Mouse (Mus musculus) brain, adult 2 months (tissue): Measurements from ENCODE around the gene Nav2.

ENCODE experiments used
- DNase-seq: peaks from one replicate; pipeline ENCODE4 v3.0.0; 2011; ENCODE audit warnings: low read depth, low spot score

Gene Nav2

DNA sequence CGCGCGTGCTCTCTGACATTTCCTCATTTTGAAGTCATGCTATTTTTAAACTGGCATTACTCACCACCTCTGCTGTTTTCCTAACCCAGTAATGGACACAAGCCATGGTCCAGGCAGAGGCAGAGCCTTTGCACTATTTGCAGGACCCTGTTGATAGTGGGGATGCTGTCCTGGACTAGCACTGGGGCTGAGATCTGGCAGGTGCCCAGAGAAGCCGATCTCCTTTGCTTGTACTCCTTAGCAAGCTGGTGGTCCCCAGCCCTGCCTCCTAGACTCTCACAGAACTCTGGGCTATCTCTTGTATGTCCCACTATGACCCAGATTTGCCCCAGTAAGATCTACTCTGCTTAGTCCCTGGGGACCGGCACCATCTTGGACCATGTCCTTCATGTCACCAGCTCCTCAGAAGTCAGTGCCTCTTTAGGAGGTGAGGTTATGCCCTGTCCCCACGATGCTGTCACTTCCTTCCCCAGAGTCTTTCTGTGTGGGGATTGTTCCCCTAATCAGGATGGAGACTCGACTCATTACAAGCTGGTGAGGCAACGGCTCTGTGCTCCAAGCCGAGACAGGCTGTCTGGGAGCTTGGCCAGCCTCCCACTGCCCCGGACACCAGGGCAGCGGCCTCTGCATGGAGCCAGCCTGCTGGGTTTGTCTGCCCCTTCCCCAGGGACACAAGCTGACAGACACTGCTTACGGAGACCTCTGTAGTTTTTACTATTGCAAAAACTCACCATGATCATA lies 250.3 kb downstream of the Nav2 start:
- peak; percentile 70 for DNase-seq

DNA sequence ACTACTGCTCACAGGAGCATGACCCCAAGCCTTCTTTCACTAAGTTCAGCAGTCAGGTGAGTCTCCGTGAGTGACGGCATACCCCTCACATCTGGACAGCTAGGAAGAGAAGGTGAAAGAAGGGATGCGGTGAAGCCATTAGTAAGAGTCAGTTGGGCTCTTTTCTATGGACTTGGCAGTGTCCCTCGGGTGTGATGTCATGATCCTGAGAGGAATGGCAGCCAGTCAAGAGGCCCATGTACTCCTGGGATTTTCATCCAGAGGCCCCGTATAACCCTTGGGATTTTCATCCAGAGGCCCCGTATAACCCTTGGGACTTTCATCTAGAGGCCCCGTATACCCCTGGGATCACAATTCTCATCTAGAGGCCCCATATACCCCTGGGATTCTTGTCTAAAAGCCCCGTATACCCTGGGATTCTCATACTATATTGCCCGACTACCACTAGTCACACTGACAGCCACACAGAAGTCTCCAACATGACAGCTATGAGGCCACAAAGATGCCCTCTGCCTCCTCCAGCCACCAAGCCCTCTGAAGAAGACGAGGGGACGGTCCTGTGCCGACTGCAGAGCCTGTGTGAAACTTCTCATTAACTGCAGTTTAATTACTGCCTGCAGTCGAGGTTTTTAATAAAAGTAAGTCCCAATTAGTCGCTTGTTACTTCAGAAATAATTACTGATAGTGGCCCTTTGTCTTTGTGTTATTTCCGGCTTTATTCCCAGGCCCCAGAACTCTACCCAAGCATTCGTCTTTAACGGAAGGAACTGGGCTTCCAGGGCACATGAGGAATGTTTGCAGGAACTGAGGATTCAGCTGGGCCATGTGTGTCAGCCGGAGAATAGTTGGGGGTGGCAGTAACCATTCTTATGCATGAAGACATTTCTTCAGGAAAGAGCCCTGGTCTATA lies 251.4 kb downstream of the Nav2 start:
- DNase-seq: no peak

GRCm38 (mm10) chr7:49162079-49162478 lies 253.6 kb downstream of the Nav2 start:
- no peak for DNase-seq

- DNase-seq: peak; percentile 53
Measured at GRCm38 (mm10) chr7:49163789-49164188, 255.3 kb downstream of the Nav2 start.

- no peak for DNase-seq
Measured at GRCm38 (mm10) chr7:49164868-49165267, 256.4 kb downstream of the Nav2 start.

DNA sequence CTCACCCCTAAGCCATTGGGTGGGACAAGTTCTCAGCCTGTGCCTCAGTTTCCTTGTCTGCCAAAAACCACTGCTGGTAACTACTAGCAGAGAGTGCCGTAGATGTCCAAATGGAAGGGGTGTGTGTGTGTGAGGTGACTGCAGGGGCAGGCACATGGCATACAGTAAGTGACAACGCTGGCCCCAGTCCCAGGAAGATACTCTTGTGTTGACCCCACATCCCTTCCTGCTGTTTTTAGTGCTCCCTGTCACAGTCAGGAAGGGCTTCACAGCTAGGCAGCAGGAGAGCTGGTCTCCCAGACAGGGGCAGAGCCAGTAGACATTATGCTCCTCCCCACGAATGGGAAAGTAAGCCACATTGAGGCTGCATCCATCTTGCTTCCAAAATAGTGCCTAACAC lies 264.4 kb downstream of the Nav2 start:
- no peak for DNase-seq

DNA sequence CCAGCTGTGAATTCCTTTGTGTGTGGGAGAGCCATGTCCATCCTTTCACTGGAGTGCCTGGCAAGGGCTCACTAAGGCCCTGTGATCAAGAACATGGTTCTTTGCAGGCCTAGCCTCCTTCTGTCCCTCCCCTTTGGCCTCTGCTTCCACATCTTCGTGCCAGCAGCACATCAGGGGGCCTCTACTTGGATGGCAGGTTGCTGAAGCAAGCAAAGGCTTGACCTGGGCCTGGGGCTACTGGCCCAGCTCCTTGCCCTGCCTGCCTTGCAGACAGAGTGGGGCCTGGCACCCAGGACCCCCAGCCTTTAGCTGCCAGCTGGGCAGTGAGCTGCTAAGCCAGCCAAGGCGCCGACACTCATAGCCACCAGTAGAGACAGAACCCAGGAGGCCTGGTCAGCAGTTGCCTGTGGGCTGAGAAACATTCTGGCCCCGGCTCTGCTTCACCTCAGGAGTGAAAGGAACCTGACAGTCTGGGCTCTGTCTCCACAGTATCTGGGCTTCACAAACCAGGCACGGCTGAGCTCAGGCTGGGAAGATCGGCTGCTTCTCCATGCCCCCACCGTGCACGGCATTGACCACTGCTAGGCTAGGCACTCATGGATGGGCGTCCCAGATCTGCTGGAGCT lies 267.4 kb downstream of the Nav2 start:
- DNase-seq: peak; percentile 71

GRCm38 (mm10) chr7:49176590-49177201 lies 268.2 kb downstream of the Nav2 start:
- peak; percentile 61 for DNase-seq

- DNase-seq: no peak
Measured at GRCm38 (mm10) chr7:49178217-49178616, 269.7 kb downstream of the Nav2 start.

DNA sequence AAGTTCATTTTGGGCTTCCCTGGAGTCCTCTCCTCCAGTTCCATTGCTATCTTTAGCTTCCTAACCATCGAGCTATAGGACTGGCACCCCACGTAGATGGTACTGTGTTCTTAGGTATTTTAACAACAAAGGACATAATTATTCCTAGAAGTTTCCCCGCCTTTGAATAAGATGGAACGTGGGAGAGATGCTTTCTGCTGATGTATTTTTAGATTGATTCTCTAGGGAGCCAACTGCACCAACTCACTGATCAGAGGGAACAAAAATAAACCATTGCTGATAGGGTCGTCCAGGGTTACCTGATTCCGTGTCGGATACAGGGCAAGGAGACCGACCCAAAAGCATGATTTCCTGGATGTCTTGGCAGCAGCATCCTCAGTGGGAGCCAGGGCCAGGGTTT lies 272.5 kb downstream of the Nav2 start:
- peak; percentile 69 for DNase-seq

GRCm38 (mm10) chr7:49182427-49182826 lies 273.9 kb downstream of the Nav2 start:
- DNase-seq: peak; percentile 86

DNA sequence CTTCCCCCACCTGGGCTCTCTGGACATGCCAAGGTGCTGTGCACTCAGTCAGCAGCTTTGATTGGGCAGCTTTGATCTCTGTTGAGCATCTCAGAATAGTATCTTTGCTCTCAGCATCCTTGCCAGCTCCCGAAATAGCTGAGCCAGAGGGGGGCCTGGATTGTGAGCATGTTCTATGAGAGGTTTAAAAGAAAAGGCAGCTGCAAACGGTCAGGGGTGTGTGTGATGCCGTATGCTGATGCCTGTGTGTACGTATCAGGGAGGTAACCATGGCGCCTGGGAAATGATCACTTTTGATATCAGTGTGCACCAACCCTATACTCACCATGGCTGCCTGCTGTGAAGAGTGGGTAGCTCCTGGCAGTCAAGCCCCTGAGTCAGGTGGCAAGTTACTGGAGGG lies 275.2 kb downstream of the Nav2 start:
- DNase-seq: peak; percentile 89

GRCm38 (mm10) chr7:49185991-49186390 lies 277.5 kb downstream of the Nav2 start:
- DNase-seq: no peak

DNA sequence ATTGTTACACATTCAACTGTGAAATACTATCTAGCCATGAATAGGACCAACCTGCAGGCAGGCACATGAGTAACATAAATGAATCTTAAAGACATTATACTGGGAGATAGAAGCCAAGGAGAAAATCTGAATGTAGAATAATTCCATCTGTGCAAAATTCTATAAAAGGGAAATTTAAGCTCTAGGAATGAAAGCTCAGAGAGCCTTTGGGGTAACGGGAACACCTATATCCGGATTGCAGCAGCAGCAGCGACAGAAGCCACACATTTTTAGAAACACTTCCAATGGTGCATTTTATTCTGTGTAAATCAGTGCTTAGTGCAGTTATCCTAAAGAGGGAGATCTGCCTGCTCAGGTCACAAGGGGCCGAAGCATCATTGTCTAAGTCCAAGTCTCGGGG lies 280.8 kb downstream of the Nav2 start:
- peak; percentile 85 for DNase-seq

DNA sequence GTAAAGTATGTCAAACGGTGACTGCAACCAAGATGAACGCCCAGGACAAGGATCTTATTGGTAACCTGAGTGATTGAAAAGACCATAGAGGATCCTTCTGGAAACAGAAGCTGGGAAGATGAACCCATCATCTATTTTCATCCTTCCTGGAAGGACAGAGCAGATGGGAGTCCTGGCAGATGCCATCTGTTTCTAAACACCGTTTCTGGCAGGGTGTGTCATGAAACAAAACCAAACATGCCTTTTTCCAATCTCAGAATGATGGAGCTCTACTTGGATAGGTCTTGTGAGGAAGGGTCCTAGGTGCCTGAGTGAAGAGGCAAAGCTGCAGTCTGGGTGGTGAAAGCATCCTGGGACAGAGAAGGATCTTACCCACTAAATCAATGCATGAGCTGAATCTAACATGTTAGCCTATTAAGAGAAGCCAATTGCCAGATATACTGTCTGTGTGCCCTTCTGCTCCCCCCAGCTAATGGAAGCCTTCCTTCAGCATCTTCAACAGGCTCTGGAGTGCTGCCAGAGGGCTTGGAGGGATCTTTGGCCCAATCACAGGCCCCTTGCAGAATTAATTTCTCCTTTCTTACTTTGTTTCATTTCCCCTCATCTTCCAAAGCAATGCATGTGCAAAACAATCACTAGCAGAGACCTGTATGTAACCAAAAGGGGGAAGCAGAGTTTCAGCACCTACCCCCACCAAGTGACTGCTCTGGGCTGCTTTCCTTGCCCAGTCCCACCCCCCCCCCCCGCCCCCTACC lies 281.9 kb downstream of the Nav2 start:
- DNase-seq: peak; percentile 95

DNA sequence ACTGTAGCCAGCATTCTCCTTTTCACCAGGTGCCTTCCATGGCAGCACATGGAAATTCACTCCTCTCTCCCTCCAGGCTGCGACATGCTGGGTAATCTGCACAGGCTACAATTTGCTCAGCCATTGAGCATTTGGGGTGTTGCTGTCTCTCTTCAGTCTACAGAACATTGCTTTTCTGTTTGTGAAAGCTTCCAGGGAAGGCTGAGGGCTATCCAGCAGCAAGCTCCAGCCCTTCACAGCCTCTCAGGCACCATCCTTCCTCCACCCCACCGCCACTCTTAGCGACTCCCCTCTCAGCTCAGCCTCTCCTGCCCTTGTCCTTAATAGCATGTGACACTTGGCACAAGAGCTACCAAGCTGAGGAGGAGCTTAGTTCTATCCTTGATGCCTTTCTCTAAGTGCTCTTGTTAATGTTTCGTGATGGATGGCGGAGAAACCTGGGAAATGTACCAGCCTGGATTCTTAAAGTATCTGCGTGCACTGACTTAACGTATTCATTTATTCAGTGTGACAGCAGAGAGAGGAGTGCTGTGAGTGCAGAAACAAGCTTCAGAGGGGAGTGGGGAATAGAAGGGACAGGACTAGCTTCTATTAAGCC lies 282.7 kb downstream of the Nav2 start:
- peak; percentile 78 for DNase-seq

DNA sequence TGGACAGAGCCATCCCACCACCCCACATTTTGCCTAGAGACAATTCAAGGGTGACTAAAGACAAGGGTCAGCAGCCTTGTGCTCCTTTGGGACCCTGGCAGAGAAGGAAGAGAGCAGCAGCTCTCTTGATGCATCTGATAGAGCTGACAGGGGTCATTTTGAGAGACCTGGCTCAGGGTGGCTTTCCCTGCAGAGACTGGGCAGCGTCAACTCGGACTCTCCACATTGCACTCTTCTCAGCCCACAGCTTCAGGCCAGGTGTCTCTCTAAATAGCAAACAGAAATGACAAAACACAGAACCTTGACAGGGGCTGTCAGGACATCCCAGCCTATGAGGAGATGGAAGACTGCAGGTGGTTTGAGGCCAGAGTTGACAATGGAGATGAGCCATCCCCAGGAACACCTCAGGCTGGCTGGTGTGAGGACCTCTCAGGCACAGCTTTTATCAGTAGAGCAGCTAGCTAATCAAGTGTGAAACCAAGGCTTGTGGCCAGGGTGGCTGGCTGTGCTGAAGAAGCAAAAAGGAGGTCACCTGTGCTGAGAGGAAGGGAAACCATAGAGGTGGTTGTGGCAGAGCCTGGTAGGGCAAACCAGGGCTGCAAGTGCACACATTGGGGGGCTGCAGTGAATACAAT lies 283.7 kb downstream of the Nav2 start:
- no peak for DNase-seq

GRCm38 (mm10) chr7:49195711-49196147 lies 287.2 kb downstream of the Nav2 start:
- DNase-seq: peak; percentile 71

GRCm38 (mm10) chr7:49199366-49199765 lies 290.9 kb downstream of the Nav2 start:
- peak; percentile 84 for DNase-seq

GRCm38 (mm10) chr7:49200270-49200669 lies 291.8 kb downstream of the Nav2 start:
- DNase-seq: no peak
